Mouse (Mus musculus) lung, postnatal 4 days (tissue): ENCODE measurements around the gene Themis2.
"Not testable (repeated sequence)": the region's sequence is repeated elsewhere in the genome, so short reads cannot be mapped to it uniquely, and the experiment has no call there.

Source experiments
- DNase-seq, 2 experiments: peaks; one replicate each; pipeline ENCODE4 v3.0.0; 2021

Gene Themis2

DNA sequence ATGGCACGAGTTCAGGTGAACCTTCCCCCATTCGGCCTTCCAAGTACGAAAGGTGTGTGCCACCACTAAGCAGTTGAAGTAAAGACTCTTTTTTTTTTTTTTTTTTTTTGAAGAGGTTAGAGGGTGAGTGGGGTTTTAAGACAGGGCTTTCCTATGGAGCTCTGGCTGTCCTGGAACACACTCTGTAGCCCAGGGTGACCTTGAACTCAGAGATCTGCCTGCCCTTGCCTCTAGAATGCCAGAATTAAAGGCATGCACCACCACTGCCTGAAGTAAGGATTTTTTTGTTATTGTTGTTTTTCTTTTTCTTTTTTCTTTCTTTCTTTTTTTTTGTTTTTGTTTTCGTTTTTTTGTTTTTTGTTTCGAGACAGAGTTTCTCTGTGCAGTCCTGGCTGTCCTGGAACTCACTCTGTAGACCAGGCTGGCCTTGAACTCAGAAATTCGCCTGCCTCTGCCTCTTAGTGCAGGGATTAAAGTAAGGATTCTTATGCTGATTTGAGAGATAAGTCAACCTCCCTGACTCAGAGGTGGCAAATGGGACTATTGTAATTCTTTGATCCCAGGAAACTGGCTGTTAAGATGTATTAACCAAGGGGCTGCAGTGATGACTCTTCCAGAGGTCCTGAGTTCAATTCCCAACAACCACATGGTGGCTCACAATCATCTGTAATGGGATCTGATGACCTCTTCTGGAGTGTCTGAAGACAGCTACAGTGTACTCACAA, 46.8 kb downstream of the Themis2 start:
- DNase-seq: no peak

DNA sequence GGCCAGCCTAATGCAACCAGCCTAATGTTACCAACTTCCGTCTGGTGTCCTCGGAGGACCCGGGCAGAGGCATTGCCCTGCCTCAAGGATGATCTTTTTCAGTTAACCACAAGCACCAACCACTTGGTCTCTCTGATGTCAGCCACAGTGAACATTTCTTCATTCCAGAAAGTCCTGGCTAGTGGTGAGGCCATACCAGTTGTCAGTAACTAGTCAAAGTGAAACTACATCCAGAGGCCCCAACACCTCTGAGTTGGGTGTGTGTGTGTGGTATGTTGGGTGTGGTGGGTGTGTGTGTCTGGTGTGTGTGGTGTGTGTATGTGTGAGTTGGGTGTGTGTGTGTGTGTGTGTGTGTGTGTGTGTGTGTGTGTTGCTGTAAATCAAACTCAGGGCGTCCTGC, 47.4 kb downstream of the Themis2 start:
- peak; percentile 17 to 29 for DNase-seq

DNA sequence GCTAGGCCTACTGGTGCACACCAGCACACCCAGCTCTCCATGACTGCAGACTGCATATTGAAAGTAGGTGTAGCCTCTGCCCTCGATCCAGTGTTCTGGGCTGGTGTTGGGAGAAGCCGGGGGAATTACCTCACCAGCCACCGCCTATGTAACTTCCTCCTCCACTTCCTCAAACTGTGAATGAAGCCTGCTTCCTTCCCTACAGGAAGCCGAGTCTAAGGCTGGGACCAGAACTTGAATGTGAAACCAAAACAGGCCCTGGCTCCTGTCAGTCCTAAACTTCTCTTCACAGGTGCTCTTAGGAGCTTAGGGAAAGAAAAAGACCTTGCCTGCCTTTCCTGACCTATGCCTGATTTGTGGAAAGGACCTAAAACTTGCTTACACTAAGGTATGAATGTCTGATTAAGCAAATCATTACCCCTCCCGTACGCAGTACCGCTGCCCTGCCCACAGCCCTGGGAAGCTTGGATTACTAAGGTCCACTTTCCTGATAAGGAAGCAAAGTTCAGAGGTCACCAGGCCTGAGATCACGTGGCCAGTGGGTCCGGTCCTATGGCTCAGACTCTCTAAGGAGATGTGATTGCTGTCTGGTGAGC, 48.4 kb downstream of the Themis2 start:
- peak; percentile 74 to 75 for DNase-seq

DNA sequence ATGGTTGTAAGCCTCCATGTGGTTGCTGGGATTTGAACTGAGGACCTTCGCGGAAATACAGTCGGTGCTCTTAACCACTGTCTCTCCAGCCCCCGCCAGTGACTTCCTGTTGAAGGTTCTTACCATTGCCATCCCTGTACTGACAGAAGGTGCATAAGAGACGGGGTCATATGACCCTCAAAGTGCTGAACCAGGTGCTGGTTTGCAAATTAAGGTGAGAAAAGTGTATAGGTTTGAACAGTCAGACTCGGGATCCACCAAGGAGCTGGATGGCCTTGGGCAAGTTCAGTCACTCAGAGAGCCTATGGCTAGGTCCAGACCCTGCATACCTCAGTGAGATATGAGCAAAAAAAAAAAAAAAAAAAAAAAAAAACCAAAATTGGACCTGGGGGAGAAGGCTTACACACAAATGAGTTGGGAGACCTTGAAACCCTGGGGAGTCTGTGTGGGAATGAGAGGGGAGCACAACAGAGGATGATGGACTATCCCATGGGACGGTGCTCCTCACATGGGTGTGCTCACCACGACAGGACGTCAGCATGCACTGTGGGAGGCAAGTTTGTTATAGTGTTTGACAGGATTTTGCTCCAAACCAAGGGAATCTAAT, 49.2 kb downstream of the Themis2 start:
- DNase-seq: no peak

DNA sequence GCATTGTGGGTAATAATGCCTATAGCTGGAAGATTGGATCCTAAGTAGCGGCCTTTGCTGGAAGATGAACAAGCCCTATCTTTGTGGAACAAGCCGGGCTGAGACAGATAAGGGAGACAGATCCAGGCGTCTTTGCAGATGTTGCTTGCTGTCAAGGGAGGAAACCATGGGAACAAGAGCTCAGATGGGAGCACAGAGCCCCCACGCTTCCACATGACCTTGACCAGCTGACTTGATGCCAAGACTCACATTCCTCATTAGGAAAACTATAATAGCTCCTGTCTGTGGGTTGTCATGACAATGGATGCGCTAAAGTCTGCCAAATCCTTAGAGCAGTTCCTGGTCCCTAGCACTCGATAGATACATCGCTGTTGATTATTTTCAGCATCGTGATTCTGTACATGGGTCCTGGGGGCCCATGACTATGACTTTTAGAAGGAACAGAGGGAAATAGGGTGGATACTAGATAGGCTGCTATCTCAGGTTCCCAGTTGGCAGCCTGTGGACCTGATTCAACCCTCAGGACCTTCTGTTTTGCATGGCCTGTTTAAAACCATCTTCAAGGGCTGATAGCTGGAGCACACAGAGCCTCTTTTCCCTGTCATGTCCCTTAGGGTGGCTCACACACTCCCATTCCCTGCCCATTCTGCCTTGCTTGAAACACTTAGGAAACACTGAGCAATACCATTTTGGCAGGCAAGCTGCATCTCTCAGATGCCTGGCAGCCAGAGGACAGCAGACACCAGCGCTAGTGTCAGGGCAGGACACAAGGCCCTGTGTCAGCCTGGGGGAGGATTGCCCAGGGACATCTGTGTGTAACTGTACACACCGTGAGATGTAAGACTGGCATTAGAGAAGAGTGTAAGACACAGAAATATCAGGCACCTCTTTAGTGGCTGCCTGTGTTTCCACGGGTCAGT, 51.9 kb downstream of the Themis2 start:
- DNase-seq: no peak

DNA sequence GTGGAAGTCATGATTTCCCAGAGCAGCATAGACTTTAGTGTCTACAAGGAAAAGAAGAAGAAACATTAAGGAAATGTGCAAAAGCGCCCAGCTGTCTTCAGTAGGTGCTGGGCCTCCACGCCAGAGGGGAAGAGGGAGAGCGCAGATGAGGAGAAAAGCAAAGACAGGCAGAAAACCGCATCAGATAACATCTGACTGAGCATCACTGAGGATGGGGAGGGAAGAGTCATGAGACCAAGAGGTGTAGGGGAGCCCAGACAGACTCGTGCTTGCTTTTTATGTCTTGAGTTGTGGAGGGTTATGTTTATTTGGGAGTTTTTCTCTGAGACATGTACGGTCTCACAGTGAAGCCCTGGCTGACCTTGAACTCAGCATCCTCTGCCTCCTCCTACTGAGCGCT, 54.7 kb downstream of the Themis2 start:
- DNase-seq: no peak

DNA sequence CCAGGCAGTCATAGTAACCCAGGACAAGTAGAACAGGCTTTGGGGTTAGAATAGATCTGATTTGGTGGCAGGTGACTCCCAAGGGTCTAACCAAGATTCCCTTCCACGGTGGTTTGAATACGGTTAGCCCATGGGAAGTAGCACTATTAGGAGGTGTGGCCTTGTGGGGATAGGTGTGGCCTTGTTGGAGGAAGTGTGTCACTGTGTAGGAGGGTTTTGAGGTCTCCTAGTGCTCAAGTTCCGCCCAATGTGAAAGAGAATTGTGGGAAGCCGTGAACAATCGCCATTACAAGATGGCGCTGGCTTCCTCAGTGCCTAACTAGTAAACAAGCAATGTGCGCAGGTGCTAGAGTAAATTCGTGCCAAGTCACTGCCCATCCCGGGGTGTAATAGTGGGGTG, 59.0 kb downstream of the Themis2 start:
- not testable (repeated sequence) for DNase-seq

DNA sequence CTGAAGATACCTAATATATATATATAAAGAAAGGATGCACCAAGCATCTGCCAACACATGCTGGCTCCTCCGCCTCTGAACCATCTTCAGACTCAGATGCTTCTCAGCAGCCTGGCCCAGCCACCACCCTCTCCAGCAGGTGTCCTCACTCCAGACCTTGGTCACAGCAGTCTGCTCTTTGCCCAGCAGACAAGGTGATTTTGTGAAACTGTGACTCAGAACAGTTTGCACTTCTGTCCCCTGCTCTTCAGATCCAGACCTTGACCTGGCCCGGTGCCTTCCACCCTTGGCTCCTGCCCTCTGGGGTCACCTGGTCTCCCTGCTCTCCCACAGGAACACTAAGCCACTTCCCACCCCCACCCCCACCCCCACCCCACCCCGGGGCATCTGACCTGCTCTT, 60.3 kb downstream of the Themis2 start:
- DNase-seq: no peak

DNA sequence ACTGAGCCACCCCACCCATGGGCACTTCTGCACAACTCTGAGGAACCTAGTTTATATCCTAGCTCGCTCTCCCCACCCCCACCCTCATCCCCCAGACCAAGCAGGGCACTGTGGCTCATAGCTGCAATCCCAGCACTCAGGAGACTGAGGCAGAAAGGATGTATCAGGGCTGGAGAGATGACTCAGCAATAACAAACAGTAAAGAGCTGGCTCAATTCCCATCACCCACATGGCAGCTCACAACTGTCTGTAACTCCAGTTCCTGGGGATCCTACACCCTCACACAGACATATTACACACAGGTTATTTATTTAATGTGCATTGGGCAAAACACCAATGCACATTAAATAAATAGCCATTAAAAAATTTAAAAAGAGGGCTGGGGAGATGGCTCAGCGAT, 60.8 kb downstream of the Themis2 start:
- no peak for DNase-seq

DNA sequence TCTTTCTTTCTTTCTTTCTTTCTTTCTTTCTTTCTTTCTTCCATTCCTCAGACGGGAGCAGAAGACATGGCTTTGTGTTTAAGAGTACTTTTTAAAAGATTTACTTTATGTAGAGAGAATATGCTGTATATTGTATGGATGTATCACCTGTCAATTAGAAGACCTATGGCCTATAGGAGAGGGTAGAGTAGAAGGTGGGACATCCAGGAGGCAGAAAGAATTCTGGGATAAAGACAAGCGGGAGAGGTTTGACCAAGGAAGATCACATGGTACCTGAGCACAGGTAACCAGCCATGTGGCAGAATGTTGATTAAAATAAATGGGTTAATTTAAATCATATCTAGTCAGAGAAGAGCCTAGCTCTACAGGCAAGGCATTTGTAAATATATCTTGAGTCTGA, 61.4 kb downstream of the Themis2 start:
- DNase-seq: no peak

DNA sequence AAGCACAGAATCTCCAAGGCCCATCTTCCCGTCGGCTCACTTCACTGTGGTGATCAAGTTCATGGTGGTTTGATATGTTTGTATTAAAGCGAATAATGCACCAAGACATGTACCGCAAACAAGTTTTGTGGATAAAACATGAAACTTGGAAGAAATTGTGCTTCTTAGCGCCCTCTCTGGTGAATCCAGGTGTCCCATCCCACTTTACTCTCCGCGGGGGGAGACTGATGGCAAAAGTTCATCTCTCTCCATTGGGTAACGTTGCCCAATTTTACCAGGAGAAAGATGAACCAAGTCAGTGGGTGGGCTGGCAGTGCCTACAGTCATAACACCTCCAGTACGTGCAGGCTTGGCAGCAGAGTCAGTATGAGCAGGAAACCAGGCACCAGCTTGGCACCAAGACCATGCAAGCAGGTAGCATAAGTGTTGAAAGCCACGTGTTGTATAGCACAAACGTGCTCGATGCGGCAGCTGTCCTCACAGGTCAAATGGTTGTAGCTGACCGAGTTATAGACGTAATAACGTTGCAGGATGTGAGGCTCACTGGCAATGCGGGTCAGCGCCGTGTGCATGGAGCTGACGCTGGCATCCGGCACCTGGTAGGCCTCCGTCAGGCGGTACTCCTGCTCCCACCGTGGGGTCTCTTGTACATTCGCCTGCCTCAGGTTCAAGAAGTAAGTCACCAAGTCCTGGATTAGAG, 63.0 kb downstream of the Themis2 start:
- no peak for DNase-seq

DNA sequence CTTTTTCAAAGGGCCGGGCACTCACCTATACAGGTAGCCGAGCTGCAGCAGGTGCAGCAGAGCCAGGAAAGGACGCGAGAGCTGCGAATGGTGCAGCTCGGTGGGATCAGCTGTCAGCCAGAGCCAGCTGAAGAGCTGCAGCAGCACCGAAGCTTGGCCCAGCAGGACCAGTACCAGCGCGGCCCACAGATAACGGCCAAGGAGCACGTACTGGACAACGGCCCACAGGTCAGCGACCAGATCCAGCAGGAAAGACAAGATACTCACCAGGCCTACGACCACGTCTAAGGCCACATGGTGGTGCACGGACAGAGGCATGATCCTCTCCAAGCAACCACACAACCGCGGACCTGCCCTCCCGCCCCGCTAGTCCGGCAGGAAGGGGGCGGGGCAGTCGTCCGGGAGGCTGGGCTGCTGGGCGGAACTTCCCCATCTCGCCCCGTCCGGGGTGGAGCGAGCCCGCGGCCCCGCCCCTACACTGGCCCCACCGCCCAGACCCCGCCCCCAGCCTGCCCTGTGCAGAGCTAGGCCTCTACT, 64.0 kb downstream of the Themis2 start, which contains the start of gene Xkr8:
TSS of gene Xkr8 (minus strand) at position 399 of the 537 bp plus-strand sequence.
- peak; percentile 94 for DNase-seq
